In the genomic region with DNA sequence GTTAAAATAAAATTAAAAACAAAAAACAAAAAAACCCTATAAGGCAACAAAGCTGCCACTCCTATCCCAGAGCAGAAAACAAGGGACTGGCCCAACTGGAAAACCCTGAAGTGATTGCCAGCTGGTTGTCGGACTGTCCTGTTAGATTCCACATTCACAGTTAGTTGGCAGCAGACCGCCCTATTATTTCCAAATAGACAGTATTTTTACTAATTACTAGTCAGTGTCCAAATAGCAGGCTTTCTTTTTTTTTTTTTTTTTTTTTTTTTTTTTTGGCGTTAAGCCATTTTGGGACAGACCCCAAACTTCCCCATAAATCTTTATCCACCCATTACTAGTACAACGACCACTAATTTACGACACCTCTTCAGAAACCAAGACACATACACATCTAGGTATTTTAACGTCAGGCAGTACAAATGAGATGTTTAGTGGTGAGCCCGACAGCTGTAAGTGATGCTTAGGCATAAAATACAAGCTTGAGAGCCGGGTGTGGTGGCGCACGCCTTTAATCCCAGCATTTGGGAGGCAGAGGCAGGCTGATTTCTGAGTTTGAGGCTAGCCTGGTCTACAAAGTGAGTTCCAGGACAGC, we compare ENCODE assay signal across 9 mouse cellular contexts. TPM values are rescaled to one million over a fixed set of nuclear protein-coding genes. Genes with fewer than 3 reads are reported as not detected.
DNase-seq lines count a peak whose midpoint lies in the region; ATAC-seq and TF ChIP-seq lines count a peak whose summit lies in the region.
"Had no signal": no experiment of that assay in that cellular context is flagged by ENCODE, and none has a peak within 500 bp of the region (broad histone marks: within the 10 kb centered on the region; RNA-seq: fewer than 3 reads in every experiment).

No protein-coding gene starts in this region.

- no peak for DNase-seq in ES-E14 (ENCODE audit: low read depth, low spot score)
- DNase-seq in liver, embryonic 13.5 days: no peak
- no peak for DNase-seq in right cerebral cortex, adult 18-20 months
- DNase-seq in adrenal gland, adult 8-10 months: no peak
- no peak for DNase-seq in c-Kit-positive CD71-positive TER-119-positive erythroid progenitor cells, embryonic 14.5 days (ENCODE audit: low spot score)

- peaks cover 68% of the 10 kb centered on the region for H3K4me1 ChIP-seq in erythroblast, embryonic 14.5 days (ENCODE audit: control insufficient read depth)
- H3K4me1 ChIP-seq in ES-E14 (ENCODE audit: control insufficient read depth in 2 of 2, insufficient read depth in 2 of 2, low read length in 2 of 2, poor library complexity in 1 of 2): no peaks in the 10 kb centered on the region; a peak in 1 of 4 replicates
- H3K4me1 ChIP-seq in heart, embryonic 13.5 days: peaks cover 16% of the 10 kb centered on the region
- H3K4me1 ChIP-seq in liver, embryonic 13.5 days (replicated peaks): peaks cover 55% of the 10 kb centered on the region

- WGBS in heart, embryonic 13.5 days: 82% methylated on average over 10 of the region's 10 CpGs
- WGBS in liver, embryonic 13.5 days (ENCODE audit: insufficient replicate concordance): 84% methylated on average over 10 of the region's 10 CpGs

- H3K9ac ChIP-seq in ES-E14 (ENCODE audit: insufficient read depth, low read depth, low read length, poor library complexity, severe bottlenecking): peak overlapping the region; percentile 29; the same call in 1 of the 2 replicates
- peak overlapping the region; percentile 88 for H3K9ac ChIP-seq in heart, embryonic 13.5 days
- peak overlapping the region; percentile 66 for H3K9ac ChIP-seq in liver, embryonic 13.5 days

- no peaks in the 10 kb centered on the region for H3K27me3 ChIP-seq in erythroblast, embryonic 14.5 days (ENCODE audit: control insufficient read depth)
- no peaks in the 10 kb centered on the region for H3K27me3 ChIP-seq in heart, embryonic 13.5 days (replicated peaks)
- H3K27me3 ChIP-seq in liver, embryonic 13.5 days: no peaks in the 10 kb centered on the region

- peak overlapping the region; percentile 76 for H3K4me2 ChIP-seq in heart, embryonic 13.5 days
- H3K4me2 ChIP-seq in liver, embryonic 13.5 days: peak overlapping the region; percentile 88

- no peaks in the 10 kb centered on the region; the same call in 1 of the 2 replicates for H3K36me3 ChIP-seq in erythroblast, embryonic 14.5 days (ENCODE audit: control insufficient read depth)
- no peaks in the 10 kb centered on the region for H3K36me3 ChIP-seq in ES-E14 (ENCODE audit: control insufficient read depth, insufficient read depth, low read length, poor library complexity, severe bottlenecking)
- H3K36me3 ChIP-seq in heart, embryonic 13.5 days: no peaks in the 10 kb centered on the region
- H3K36me3 ChIP-seq in liver, embryonic 13.5 days: no peaks in the 10 kb centered on the region

- in situ Hi-C loops in ES-E14 (cut with MboI; ENCODE audit: low sequenced_read_pairs in 2 of 2, unreplicated experiment in 2 of 2): no loop called here

- peak overlapping the region; percentile 73 for H3K4me3 ChIP-seq in erythroblast, embryonic 14.5 days (replicated peaks)
- peak overlapping the region in 1 of 2 experiments; percentile 83; a peak in 2 of 4 replicates for H3K4me3 ChIP-seq in ES-E14 (ENCODE audit: insufficient read depth in 1 of 2, low read depth in 1 of 2, low read length in 2 of 2, poor library complexity in 1 of 2, severe bottlenecking in 1 of 2)
- H3K4me3 ChIP-seq in heart, embryonic 13.5 days: peak overlapping the region; percentile 77
- peak overlapping the region; percentile 79 for H3K4me3 ChIP-seq in liver, embryonic 13.5 days (replicated peaks)

- ATAC-seq in erythroblast, adult 5-6 weeks (replicated peaks; ENCODE audit: low FRiP score, poor library complexity, severe bottlenecking): no peak
- no peak for ATAC-seq in heart, embryonic 13.5 days (ENCODE audit: extremely low read depth, insufficient number of reproducible peaks, low FRiP score, low TSS enrichment)
- ATAC-seq in liver, embryonic 13.5 days (ENCODE audit: low read depth): no peak

- no peaks in the 10 kb centered on the region for H3K9me3 ChIP-seq in erythroblast, embryonic 14.5 days (ENCODE audit: control insufficient read depth, low read length)
- no peaks in the 10 kb centered on the region for H3K9me3 ChIP-seq in ES-E14 (ENCODE audit: control insufficient read depth, insufficient read depth, low read depth, low read length)
- peaks cover 6% of the 10 kb centered on the region; the same call in 1 of the 2 replicates for H3K9me3 ChIP-seq in heart, embryonic 13.5 days
- H3K9me3 ChIP-seq in liver, embryonic 13.5 days (replicated peaks): no peaks in the 10 kb centered on the region

- H3K27ac ChIP-seq in ES-E14 (ENCODE audit: insufficient read depth, low read depth, low read length, poor library complexity, severe bottlenecking): no peak overlapping the region
- H3K27ac ChIP-seq in heart, embryonic 13.5 days (replicated peaks): peak overlapping the region; percentile 83
- H3K27ac ChIP-seq in liver, embryonic 13.5 days: peak overlapping the region; percentile 91

TF ChIP-seq in ES-E14, 5 proteins besides CTCF, POLR2A, EP300 and RAD21:
- TF ChIP-seq ZNF384 (IDR thresholded peaks at IDR 0.05; ENCODE audit: low read depth, low read length) (0 out of 2 replicates have a peak, but pooled peaks have one; percentile 54), CHD2 (IDR thresholded peaks at IDR 0.05; ENCODE audit: low read depth, low read length) (no peak)

RNA-seq across cellular contexts. Expression of a gene that starts 0.6 kb away (rescaled TPM):
- polyA plus RNA-seq in erythroblast, embryonic 14.5 days (2012): 0.75 and 1.0 TPM in 2 replicates
- 69.9 and 105 TPM in 2 replicates for total RNA-seq in erythroblast, adult 5-6 weeks (2015; ENCODE audit: low replicate concordance)
- total RNA-seq in erythroblast, adult 5-6 weeks (2017; ENCODE audit: low replicate concordance): 81.6 and 89.4 TPM in 2 replicates
- 23.5 and 25.7 TPM in 2 replicates for total RNA-seq in ES-E14 (2012; rRNA removed)
- polyA plus RNA-seq in heart, embryonic 13.5 days (2015; fragmentation: Nextera tagmentation; extraction: Ambion mirVana): 15.9 and 16.4 TPM in 2 replicates
- 19.4 and 21.5 TPM in 2 replicates for polyA plus RNA-seq in liver, embryonic 13.5 days (2015; fragmentation: Nextera tagmentation; extraction: Ambion mirVana)
- 10 to 100 TPM; 22.4 to 38.9 (median 31.0) TPM for total RNA-seq in adrenal gland, adult 8-10 months (2022)

RNA-seq across cellular contexts. Expression of a gene that starts 48.8 kb away (rescaled TPM):
- polyA plus RNA-seq in erythroblast, embryonic 14.5 days (2012): not detected in 2 replicates
- not detected in 2 replicates for total RNA-seq in erythroblast, adult 5-6 weeks (2015; ENCODE audit: low replicate concordance)
- total RNA-seq in erythroblast, adult 5-6 weeks (2017; ENCODE audit: low replicate concordance): not detected in 2 replicates
- total RNA-seq in ES-E14 (2012; rRNA removed): not detected in 2 replicates
- polyA plus RNA-seq in heart, embryonic 13.5 days (2015; fragmentation: Nextera tagmentation; extraction: Ambion mirVana): not detected in 2 replicates
- not detected in 2 replicates for polyA plus RNA-seq in liver, embryonic 13.5 days (2015; fragmentation: Nextera tagmentation; extraction: Ambion mirVana)
- not detected for total RNA-seq in adrenal gland, adult 8-10 months (2022)
- polyA plus RNA-seq: gonadal fat pad, adult 2 months had no signal

RNA-seq across cellular contexts. Expression of a gene that starts 56.6 kb away (rescaled TPM):
- polyA plus RNA-seq in erythroblast, embryonic 14.5 days (2012): 0.08 and 0.14 TPM in 2 replicates
- 0.21 and 1.3 TPM in 2 replicates for total RNA-seq in erythroblast, adult 5-6 weeks (2015; ENCODE audit: low replicate concordance)
- 0.56 and 1.1 TPM in 2 replicates for total RNA-seq in erythroblast, adult 5-6 weeks (2017; ENCODE audit: low replicate concordance)
- total RNA-seq in ES-E14 (2012; rRNA removed): 11.8 and 12.8 TPM in 2 replicates
- polyA plus RNA-seq in heart, embryonic 13.5 days (2015; fragmentation: Nextera tagmentation; extraction: Ambion mirVana): 2.6 TPM in 2 replicates
- 1.7 and 1.8 TPM in 2 replicates for polyA plus RNA-seq in liver, embryonic 13.5 days (2015; fragmentation: Nextera tagmentation; extraction: Ambion mirVana)
- 10 to 100 TPM; 38.6 to 50.0 (median 46.5) TPM for total RNA-seq in adrenal gland, adult 8-10 months (2022)

Comparison
In these comparisons a context has a peak if more than half of its experiments do, and no peak if none do; other contexts are left out.
1. H3K9ac ChIP-seq: peak in every context shown above with its lines; median percentile 88 in heart, embryonic 13.5 days; 66 in liver, embryonic 13.5 days; 29 in ES-E14.